Mouse (Mus musculus) A20 (cell line): ENCODE results near the gene Cwc22.
A peak's percentile ranks its signal among the peaks of the same experiment; 100 is the strongest.

Experiments
- DNase-seq: peaks from one replicate; pipeline ENCODE4 v3.0.0-alpha.2; 2011; ENCODE audit warnings: low read depth, low spot score

Cwc22 gene

GRCm38 (mm10) chr2:77945596-77946485 lies at the start of gene Cwc22:
Gene Cwc22 (minus strand): TSS chr2:77946375.
- peak; percentile 95 for DNase-seq

GRCm38 (mm10) chr2:77993727-77994401 lies 47.7 kb upstream of the Cwc22 start:
- DNase-seq: no peak

DNA sequence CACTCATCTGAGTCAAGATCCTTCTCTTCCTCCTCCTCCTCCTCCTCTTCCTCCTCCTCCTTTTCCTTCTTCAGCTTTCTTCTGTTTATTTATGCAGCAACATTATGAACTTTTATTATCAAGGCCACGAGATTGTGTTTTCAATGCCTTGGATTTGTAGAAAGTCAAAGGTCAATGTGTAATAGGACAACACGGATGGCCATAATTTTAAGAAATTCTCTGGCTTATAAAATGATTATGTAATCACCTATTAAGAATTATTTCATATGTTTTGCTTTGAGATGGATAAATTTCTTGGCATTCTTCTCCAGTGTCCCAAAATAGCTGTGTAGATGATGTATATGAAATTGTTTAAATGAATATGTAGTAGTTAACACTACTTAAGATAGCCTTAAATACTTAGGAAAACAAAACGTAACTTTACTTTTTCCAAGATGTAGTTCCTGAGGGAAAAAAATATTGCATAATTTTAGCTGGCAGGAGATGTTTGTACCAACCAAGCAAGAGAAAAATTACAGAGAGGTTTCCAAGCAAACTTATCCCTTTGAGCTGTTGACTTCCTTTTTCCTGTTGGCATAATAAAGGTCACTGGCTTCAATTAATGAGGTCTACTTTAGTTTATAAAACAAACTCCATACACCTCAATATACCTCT lies 46.9 kb upstream of the Cwc22 start:
- DNase-seq: no peak

- no peak for DNase-seq
Measured at GRCm38 (mm10) chr2:77990820-77991219, 44.6 kb upstream of the Cwc22 start.

DNA sequence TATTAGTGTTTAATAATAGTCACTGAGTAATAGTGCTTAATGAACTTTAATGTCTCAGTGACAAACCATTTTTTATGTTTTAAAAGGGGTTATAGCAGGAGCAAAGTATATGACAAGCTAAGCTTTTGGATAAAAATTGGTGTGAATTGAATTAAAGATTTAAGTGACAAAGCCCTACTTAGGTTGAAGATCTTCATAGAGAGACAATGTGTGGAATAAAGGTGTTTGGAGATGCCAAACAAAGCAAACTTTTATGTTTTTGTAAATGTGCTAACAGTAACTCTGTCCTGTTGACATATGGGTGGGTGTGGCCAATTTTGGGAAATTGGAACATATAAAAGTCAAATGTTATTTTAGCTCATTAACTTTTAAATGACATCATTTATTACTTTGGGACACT lies 43.9 kb upstream of the Cwc22 start:
- DNase-seq: no peak

DNA sequence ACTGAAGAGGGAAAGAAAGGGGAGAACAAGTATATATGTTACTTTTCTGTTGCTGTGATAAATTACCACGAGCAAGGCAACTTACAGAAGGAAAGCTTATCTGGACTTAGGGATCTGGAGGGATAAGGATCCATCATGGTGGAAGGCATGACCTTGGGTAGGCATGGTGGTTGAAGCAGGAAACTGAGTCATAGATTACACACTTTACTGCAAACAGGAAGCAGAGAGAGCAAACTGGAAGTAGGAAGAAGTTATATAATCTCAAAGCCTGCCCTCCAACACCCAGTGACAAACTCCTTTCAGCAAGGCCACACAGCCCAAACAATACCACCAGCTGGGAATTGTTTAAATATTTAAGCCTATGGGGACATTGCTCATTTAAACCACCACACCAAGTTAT lies 43.2 kb upstream of the Cwc22 start:
- no peak for DNase-seq

- DNase-seq: no peak
Measured at GRCm38 (mm10) chr2:77985991-77986730, 40.0 kb upstream of the Cwc22 start.

GRCm38 (mm10) chr2:77984209-77984608 lies 38.0 kb upstream of the Cwc22 start:
- DNase-seq: no peak

DNA sequence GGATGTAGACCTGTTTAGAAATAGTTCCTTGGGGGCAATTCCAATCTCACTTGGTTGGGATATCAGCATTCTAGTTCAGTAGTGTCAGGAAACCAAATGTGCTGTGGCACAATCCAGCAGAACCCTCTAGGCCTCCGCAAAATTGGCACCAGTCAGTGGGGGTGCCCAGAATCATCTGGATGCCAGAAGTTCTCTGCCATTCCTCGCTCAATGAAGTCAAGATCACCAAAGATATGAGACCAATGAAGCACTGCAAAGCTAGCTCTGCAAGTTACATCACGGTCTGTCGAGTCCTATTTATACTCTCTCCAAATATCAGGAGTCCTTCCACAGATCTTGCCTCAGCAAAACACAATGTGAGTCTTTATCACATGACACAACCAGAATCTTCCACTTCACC lies 35.7 kb upstream of the Cwc22 start:
- no peak for DNase-seq

- DNase-seq: no peak
Measured at GRCm38 (mm10) chr2:77980696-77981095, 34.5 kb upstream of the Cwc22 start.

DNA sequence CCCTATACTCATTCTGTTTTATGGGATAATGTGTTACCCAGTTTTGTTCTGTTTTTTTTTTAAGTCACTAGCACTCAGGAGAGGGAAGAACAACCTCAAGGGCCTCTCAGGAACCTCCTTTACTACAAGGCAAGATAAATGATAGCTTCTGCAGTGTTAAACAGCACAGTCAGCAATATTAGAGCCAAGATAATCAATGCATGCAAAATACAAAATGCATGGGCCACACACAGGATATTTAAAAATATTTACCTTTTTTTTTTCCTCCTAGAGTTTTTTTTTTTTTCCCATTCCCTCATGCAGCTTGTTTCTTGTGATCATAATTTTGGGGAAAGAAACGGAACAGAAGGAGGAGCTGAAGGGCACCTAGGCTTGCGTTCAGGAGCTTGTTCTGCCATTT lies 33.3 kb upstream of the Cwc22 start:
- no peak for DNase-seq

DNA sequence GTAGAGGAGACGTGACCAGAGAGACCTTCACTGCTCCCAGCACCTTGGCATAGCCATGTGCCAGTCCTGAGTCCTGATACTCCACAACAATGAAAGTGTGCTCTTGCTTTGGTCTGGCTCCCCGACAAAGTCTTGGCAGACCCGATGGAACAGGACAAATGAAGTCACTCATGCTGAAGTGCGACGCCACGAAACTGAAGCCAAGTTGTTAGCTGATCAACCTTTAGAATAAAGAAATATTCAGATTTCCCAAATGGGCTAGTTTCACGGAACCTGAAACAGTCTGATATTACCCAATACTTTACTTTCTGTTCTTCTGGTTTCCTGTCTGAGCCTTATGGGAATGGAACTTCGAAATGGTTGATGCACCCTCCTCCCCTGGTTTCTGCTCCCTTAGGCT lies 32.9 kb upstream of the Cwc22 start:
- no peak for DNase-seq

- DNase-seq: no peak
Measured at GRCm38 (mm10) chr2:77978256-77978655, 32.1 kb upstream of the Cwc22 start.

DNA sequence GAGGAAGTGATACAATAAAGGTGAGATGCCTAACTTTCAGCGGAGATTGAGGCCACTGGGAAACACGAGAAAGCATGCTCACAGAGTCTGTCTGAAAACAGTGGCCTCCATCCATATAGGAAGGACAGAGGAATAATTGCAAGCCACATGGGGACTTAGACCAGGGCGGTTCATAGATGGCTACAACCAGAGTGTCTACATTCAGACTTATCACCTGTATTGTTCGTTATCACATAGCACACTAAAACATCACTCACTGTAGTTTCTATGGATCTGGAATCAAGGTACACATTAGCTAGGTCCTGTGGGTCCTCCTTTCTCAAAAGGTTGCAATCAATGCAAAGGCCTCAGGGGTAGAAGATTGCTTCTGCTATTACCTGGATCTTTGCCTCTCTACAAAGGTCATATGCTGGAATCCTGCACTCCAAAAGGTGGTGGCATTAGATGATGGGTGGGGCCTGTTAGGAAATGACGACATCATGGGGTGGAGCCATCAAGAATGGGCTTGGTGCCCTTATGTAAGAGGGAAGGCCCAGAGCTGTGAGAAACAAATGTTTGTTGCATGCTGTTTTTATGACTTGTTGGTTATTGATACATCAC lies 30.2 kb upstream of the Cwc22 start:
- no peak for DNase-seq

DNA sequence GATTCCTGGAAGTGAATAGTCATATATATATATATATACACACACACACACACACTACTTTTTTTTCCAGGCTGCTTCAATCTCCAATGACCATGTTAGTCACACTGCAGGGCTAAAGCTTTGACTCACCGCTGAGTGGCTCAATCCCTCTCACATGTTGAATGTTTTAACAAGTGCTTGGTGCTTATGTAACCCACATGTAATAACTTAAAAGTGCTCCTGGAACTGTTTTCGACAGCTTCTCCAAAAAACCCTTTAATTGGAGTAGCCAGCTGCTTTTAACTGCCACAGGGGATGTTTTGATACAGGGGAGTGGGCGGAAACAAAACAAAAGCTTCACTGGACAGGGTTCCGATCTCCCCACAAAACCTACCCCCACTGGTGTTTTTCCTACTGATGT lies 29.4 kb upstream of the Cwc22 start:
- DNase-seq: no peak

DNA sequence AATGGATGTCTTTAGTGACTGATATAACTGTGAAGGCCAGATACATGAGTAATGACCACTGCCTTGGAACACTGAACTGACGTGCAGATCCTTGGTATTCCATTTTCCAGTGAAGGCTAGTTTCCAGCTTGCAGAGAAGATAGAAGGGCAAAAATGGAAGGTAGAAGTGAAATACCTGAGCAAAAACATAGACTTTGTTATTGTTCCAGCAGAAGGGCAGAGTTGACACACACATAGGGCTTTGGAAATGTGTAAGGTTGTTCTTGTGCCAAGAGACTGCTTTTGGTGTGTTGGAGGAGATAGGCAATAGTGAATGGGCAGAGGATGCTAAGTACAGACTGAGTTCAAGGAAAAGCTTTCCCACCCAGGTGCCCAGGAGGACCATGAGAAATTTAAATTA lies 28.8 kb upstream of the Cwc22 start:
- no peak for DNase-seq

DNA sequence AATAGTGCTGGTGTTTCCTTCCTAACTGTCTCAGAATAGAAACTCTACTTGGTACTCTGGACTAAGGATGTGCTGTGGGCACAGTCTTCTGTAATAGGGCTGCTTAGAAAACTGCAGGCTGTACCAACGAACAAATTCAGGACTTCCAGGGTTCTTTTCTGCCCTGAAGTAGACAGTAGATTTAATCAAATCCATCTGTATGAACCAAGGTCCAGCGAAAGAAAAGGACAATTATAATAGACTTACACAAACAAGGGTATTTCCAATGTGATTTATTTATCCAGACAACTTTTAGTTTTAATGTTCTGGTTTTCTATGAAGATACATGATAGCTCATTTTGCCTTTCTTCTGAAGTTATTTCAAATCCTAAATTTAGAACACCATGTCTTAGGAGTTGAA lies 28.2 kb upstream of the Cwc22 start:
- no peak for DNase-seq

- DNase-seq: no peak
Measured at GRCm38 (mm10) chr2:77973296-77973695, 27.1 kb upstream of the Cwc22 start.

DNA sequence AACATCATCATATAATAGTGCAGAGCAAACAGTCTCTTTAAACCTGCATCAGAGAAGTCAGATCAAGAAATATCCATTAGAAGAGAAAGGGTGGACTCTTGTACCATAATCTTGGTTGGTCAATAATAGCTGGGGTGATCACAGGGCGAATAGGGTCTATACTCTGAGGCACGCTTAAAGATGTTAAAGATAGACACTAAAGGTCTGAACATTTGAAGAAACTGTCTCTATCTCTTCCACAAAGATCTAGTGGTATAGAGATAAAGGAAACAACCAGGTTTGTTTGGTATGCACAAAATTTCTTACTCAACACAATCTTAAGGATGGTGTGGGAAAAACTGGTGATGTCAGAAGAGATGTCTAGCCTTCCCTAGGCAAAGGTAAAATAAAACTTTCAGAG lies 26.4 kb upstream of the Cwc22 start:
- no peak for DNase-seq

- DNase-seq: no peak
Measured at GRCm38 (mm10) chr2:77971871-77972270, 25.7 kb upstream of the Cwc22 start.

DNA sequence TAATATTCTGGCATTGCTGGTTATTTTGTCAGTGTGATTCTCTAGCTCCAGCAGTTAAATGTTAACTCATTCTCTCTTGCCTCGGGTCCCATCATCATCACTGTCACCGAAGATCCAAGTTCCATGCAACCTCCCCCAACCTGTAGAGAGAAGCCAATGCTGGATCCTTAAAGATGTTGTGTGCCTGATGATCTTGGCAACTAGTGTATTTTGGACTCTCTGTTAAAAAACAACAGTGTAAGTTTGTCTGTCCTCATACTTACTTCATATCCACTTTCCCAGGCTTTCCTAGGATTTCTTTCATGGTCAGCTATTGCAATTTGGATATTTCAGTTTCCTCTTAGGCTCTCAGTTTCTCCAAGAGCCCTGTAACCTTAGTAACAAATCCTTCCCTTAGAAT lies 25.2 kb upstream of the Cwc22 start:
- DNase-seq: no peak

DNA sequence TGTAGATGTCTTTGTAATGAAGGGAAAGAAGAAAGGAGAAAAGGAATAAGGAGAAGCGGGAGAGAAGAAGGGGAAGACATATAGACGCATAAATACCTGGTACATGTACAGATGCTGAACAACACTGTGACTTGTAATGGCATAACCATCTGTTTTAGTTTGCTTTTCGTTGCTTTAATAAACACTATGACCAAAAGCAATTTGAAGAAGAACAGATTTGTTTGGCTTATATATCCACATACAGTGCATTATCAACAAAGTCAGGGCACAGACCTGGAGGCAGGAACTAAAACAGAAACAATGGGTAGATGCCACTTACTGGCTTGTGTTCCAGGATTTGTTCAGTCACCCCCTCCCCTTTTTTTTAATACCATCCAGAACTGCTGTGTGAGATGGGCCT lies 24.4 kb upstream of the Cwc22 start:
- DNase-seq: no peak
